Mouse (Mus musculus) adrenal gland, adult 2 months (tissue): ENCODE measurements around the gene P2rx3. TPM values are rescaled to one million over a fixed set of nuclear protein-coding genes. Genes with fewer than 3 reads are reported as not detected.

Source experiments
- DNase-seq: peaks from one replicate; pipeline ENCODE4 v3.0.0; 2021
- polyA plus RNA-seq: library from polyadenylated mRNA; depleted of rRNA; stranded (reverse); fragments of >200 nt; gene quantifications from 2 replicates; pipeline ENCODE4 v1.2.3, GENCODE M21; 2012
- total RNA-seq, 2 experiments: library from RNA; stranded (reverse); gene quantifications; 2 replicates each; pipeline ENCODE4 v1.2.3; 2021

Gene P2rx3
- total and polyA plus RNA-seq, 3 experiments = 0.54 to 1.4 (median 1.1) TPM

GRCm38 (mm10) chr2:85043623-85044022 lies 6.4 kb upstream of the P2rx3 start:
- DNase-seq = no peak

- DNase-seq = no peak
Observed at GRCm38 (mm10) chr2:85038336-85038735, 1.1 kb upstream of the P2rx3 start.

- no peak for DNase-seq
Observed at GRCm38 (mm10) chr2:85036507-85037046, 685 bp downstream of the P2rx3 start.

GRCm38 (mm10) chr2:85034169-85034568 lies 3.1 kb downstream of the P2rx3 start:
- DNase-seq = no peak

GRCm38 (mm10) chr2:85033121-85033520 lies 4.1 kb downstream of the P2rx3 start:
- no peak for DNase-seq

- DNase-seq = no peak
Observed at GRCm38 (mm10) chr2:85030989-85031388, 6.3 kb downstream of the P2rx3 start.

GRCm38 (mm10) chr2:85029897-85030296 lies 7.4 kb downstream of the P2rx3 start:
- DNase-seq = no peak

- no peak for DNase-seq
Observed at GRCm38 (mm10) chr2:85027281-85027680, 10.0 kb downstream of the P2rx3 start.

GRCm38 (mm10) chr2:85026178-85026577 lies 11.1 kb downstream of the P2rx3 start:
- DNase-seq = no peak

- peak; percentile 17 for DNase-seq
Observed at GRCm38 (mm10) chr2:85022043-85022442, 15.2 kb downstream of the P2rx3 start.

- DNase-seq = no peak
Observed at GRCm38 (mm10) chr2:85014588-85014982, 22.7 kb downstream of the P2rx3 start.

- no peak for DNase-seq
Observed at GRCm38 (mm10) chr2:85013826-85014587, 23.3 kb downstream of the P2rx3 start.

GRCm38 (mm10) chr2:85012679-85013078 lies 24.6 kb downstream of the P2rx3 start:
- DNase-seq = no peak

- no peak for DNase-seq
Observed at GRCm38 (mm10) chr2:85011906-85012604, 25.2 kb downstream of the P2rx3 start.

GRCm38 (mm10) chr2:85009212-85009611 lies 28.1 kb downstream of the P2rx3 start:
- no peak for DNase-seq

- peak; percentile 23 for DNase-seq
Observed at GRCm38 (mm10) chr2:85007729-85008128, 29.5 kb downstream of the P2rx3 start.

GRCm38 (mm10) chr2:85006600-85006999 lies 30.7 kb downstream of the P2rx3 start:
- DNase-seq = no peak

GRCm38 (mm10) chr2:85004341-85004740 lies 32.9 kb downstream of the P2rx3 start:
- DNase-seq = no peak

GRCm38 (mm10) chr2:85002575-85002974 lies 34.7 kb downstream of the P2rx3 start:
- no peak for DNase-seq

- peak; percentile 20 for DNase-seq
Observed at GRCm38 (mm10) chr2:85001497-85001896, 35.8 kb downstream of the P2rx3 start.

GRCm38 (mm10) chr2:84999486-85000181 lies 37.6 kb downstream of the P2rx3 start:
- DNase-seq = peak; percentile 16

GRCm38 (mm10) chr2:84996376-84996775 lies 40.9 kb downstream of the P2rx3 start:
- DNase-seq = no peak

GRCm38 (mm10) chr2:84987930-84988329 lies 49.3 kb downstream of the P2rx3 start, which contains the start of gene Prg3:
TSS of gene Prg3 (plus strand) at chr2:84988215.
- DNase-seq = no peak
